Comparison of ENCODE assay signal across 14 mouse cellular contexts in genomic region chr5:134418315-134419074, GRCm38 (mm10). TPM values are rescaled to one million over a fixed set of nuclear protein-coding genes. Genes with fewer than 3 reads are reported as not detected.
A peak's percentile ranks its signal among the peaks of the same experiment; 100 is the strongest.
DNase-seq lines count a peak whose midpoint lies in the region; ATAC-seq and TF ChIP-seq lines count a peak whose summit lies in the region.
"Had no signal": no experiment of that assay in that cellular context is flagged by ENCODE, and none has a peak within 500 bp of the region (broad histone marks: within the 10 kb centered on the region; RNA-seq: fewer than 3 reads in every experiment).

No protein-coding gene starts in this region.

- H3K9ac ChIP-seq in MEL (ENCODE audit: control insufficient read depth, low read depth, low read length, poor library complexity, severe bottlenecking) = no peak overlapping the region
- H3K9ac ChIP-seq in embryonic facial prominence, embryonic 15.5 days = no peak overlapping the region
- H3K9ac ChIP-seq in hindbrain, embryonic 12.5 days = no peak overlapping the region
- H3K9ac ChIP-seq: midbrain, embryonic 12.5 days had no signal

- TF ChIP-seq CTCF in gastrocnemius, adult 2 months (IDR thresholded peaks at IDR 0.05) = no peak
- TF ChIP-seq CTCF in MEL (IDR thresholded peaks at IDR 0.05 in 2 of 3, conservative IDR thresholded peaks at IDR 0.05 in 1 of 3; ENCODE audit: control insufficient read depth in 1 of 3, insufficient read depth in 1 of 3, low read depth in 2 of 3, low read length in 3 of 3, poor library complexity in 1 of 3, severe bottlenecking in 1 of 3) = no peak

- no peaks in the 10 kb centered on the region for H3K79me2 ChIP-seq in MEL (ENCODE audit: control insufficient read depth, insufficient read depth, low read length, poor library complexity)

- no peak overlapping the region for H3K4me3 ChIP-seq in gastrocnemius, adult 2 months
- H3K4me3 ChIP-seq in MEL (ENCODE audit: control insufficient read depth in 1 of 2, insufficient read depth in 1 of 2, low read depth in 2 of 2, low read length in 2 of 2) = no peak overlapping the region
- no peak overlapping the region for H3K4me3 ChIP-seq in embryonic facial prominence, embryonic 15.5 days (replicated peaks)
- no peak overlapping the region for H3K4me3 ChIP-seq in forebrain, embryonic 10.5 days
- no peak overlapping the region for H3K4me3 ChIP-seq in hindbrain, embryonic 12.5 days
- H3K4me3 ChIP-seq: left cerebral cortex, adult 2 months; midbrain, embryonic 12.5 days had no signal

- H3K9me3 ChIP-seq in MEL (replicated peaks; ENCODE audit: insufficient read depth, low read length) = no peaks in the 10 kb centered on the region
- H3K9me3 ChIP-seq in embryonic facial prominence, embryonic 15.5 days (replicated peaks) = no peaks in the 10 kb centered on the region
- H3K9me3 ChIP-seq in forebrain, embryonic 10.5 days = peaks cover 5% of the 10 kb centered on the region; the same call in 1 of the 2 replicates
- H3K9me3 ChIP-seq in hindbrain, embryonic 12.5 days (replicated peaks) = no peaks in the 10 kb centered on the region
- H3K9me3 ChIP-seq: midbrain, embryonic 12.5 days had no signal

- DNase-seq in gastrocnemius, adult 2 months = peak; percentile 68
- DNase-seq in gastrocnemius, adult 8-10 months (ENCODE audit: low spot score in 2 of 2) = no peak
- peak; percentile 61 for DNase-seq in MEL (ENCODE audit: low read depth, low spot score)
- DNase-seq in kidney, postnatal 4 days = peak; percentile 35 to 65
- DNase-seq in forebrain, embryonic 10.5 days (ENCODE audit: extremely low spot score, low spot score) = no peak
- no peak for DNase-seq in c-Kit-positive CD71-positive TER-119-positive erythroid progenitor cells, embryonic 14.5 days (ENCODE audit: low spot score)
- DNase-seq: cerebellum, adult 8-10 months; lung, adult 18-20 months; thymus, adult 18-20 months had no signal

- H3K4me1 ChIP-seq in MEL (ENCODE audit: control insufficient read depth in 1 of 2, insufficient read depth in 2 of 2, low read length in 2 of 2) = no peaks in the 10 kb centered on the region
- H3K4me1 ChIP-seq in embryonic facial prominence, embryonic 15.5 days = peaks cover 27% of the 10 kb centered on the region
- peaks cover 12% of the 10 kb centered on the region for H3K4me1 ChIP-seq in forebrain, embryonic 10.5 days
- peaks cover 5% of the 10 kb centered on the region; the same call in 1 of the 2 replicates for H3K4me1 ChIP-seq in hindbrain, embryonic 12.5 days
- H3K4me1 ChIP-seq: midbrain, embryonic 12.5 days had no signal

- peak overlapping the region; percentile 24; the same call in 1 of the 2 replicates for H3K27ac ChIP-seq in gastrocnemius, adult 2 months
- no peak overlapping the region for H3K27ac ChIP-seq in MEL (ENCODE audit: control insufficient read depth, low read depth, low read length)
- peak overlapping the region; percentile 29 for H3K27ac ChIP-seq in embryonic facial prominence, embryonic 15.5 days (replicated peaks)
- no peak overlapping the region for H3K27ac ChIP-seq in forebrain, embryonic 10.5 days
- H3K27ac ChIP-seq in hindbrain, embryonic 12.5 days = no peak overlapping the region
- H3K27ac ChIP-seq: left cerebral cortex, adult 2 months; midbrain, embryonic 12.5 days had no signal

- TF ChIP-seq POLR2A in MEL (IDR thresholded peaks at IDR 0.05; ENCODE audit: control insufficient read depth in 1 of 2, insufficient read depth in 1 of 2, low read depth in 1 of 2, low read length in 2 of 2, poor library complexity in 1 of 2) = no peak

- TF ChIP-seq RAD21 in MEL (IDR thresholded peaks at IDR 0.05; ENCODE audit: low read depth, low read length) = no peak

- H3K27me3 ChIP-seq in MEL (ENCODE audit: control insufficient read depth in 1 of 2, insufficient read depth in 2 of 2, low read length in 2 of 2) = no peaks in the 10 kb centered on the region
- no peaks in the 10 kb centered on the region for H3K27me3 ChIP-seq in embryonic facial prominence, embryonic 15.5 days
- no peaks in the 10 kb centered on the region for H3K27me3 ChIP-seq in forebrain, embryonic 10.5 days (ENCODE audit: poor library complexity, severe bottlenecking)
- no peaks in the 10 kb centered on the region for H3K27me3 ChIP-seq in hindbrain, embryonic 12.5 days
- H3K27me3 ChIP-seq: midbrain, embryonic 12.5 days had no signal

- peak; percentile 20; the same call in 1 of the 2 replicates for ATAC-seq in embryonic facial prominence, embryonic 15.5 days (ENCODE audit: insufficient number of reproducible peaks, low FRiP score, low TSS enrichment, low read depth)
- ATAC-seq in hindbrain, embryonic 12.5 days (ENCODE audit: low FRiP score) = no peak
- ATAC-seq: forebrain, embryonic 14.5 days had no signal

- H3K4me2 ChIP-seq in embryonic facial prominence, embryonic 15.5 days (replicated peaks) = no peak overlapping the region
- H3K4me2 ChIP-seq in hindbrain, embryonic 12.5 days (replicated peaks) = no peak overlapping the region
- H3K4me2 ChIP-seq: midbrain, embryonic 12.5 days had no signal

- 79% methylated on average over 6 of the region's 6 CpGs for WGBS in embryonic facial prominence, embryonic 15.5 days
- WGBS in forebrain, embryonic 10.5 days = 95% methylated on average over 6 of the region's 6 CpGs
- WGBS in hindbrain, embryonic 12.5 days = 95% methylated on average over 6 of the region's 6 CpGs

- intact Hi-C loops in gastrocnemius, adult 2 months (cut with DNase I) = no loop called here

- TF ChIP-seq EP300 in MEL (IDR thresholded peaks at IDR 0.05; ENCODE audit: low read depth in 1 of 2, low read length in 2 of 2) = no peak

- no peaks in the 10 kb centered on the region for H3K36me3 ChIP-seq in MEL (ENCODE audit: control insufficient read depth in 1 of 2, insufficient read depth in 2 of 2, low read length in 2 of 2)
- peaks cover 49% of the 10 kb centered on the region for H3K36me3 ChIP-seq in embryonic facial prominence, embryonic 15.5 days
- H3K36me3 ChIP-seq in forebrain, embryonic 10.5 days (replicated peaks) = peaks cover 76% of the 10 kb centered on the region
- H3K36me3 ChIP-seq in hindbrain, embryonic 12.5 days = peaks cover 47% of the 10 kb centered on the region

TF ChIP-seq in MEL, 35 proteins besides CTCF, POLR2A, EP300 and RAD21:
- TF ChIP-seq TBP (IDR thresholded peaks at IDR 0.05; ENCODE audit: low read depth, low read length) (peak; percentile 76), ELF1 (IDR thresholded peaks at IDR 0.05; ENCODE audit: low read depth, low read length) (no peak)

RNA-seq across cellular contexts. Expression of gene Gtf2ird1, which starts 38.0 kb away (rescaled TPM):
- total RNA-seq in gastrocnemius, adult 2 months (2021) = 10 to 100 TPM; 14.6 to 21.5 TPM
- 10 to 100 TPM; 13.1 to 15.3 (median 14.8) TPM for total RNA-seq in gastrocnemius, adult 8-10 months (2022)
- total RNA-seq in MEL (2012; rRNA removed) = 15.2 and 17.5 TPM in 2 replicates
- 10 to 100 TPM in 1 of 2 experiments, not detected in 1; 54.7 TPM for polyA plus RNA-seq in MEL (2012; ENCODE audit: insufficient read depth in 1 of 2, insufficient read length in 2 of 2, low read depth in 1 of 2, low replicate concordance in 2 of 2, missing spikeins in 1 of 2)
- 114 and 123 TPM in 2 replicates for polyA plus RNA-seq in embryonic facial prominence, embryonic 15.5 days (2015; fragmentation: Nextera tagmentation; extraction: Ambion mirVana)
- polyA plus RNA-seq in forebrain, embryonic 10.5 days (2016; fragmentation: Nextera tagmentation; extraction: Ambion mirVana) = 92.6 and 98.9 TPM in 2 replicates
- 95.9 and 99.9 TPM in 2 replicates for polyA plus RNA-seq in hindbrain, embryonic 12.5 days (2016; fragmentation: Nextera tagmentation; extraction: Ambion mirVana)

Comparison
In these comparisons a context has a peak if more than half of its experiments do, and no peak if none do; other contexts are left out.
1. DNase-seq: peak in gastrocnemius, adult 2 months (single experiment), MEL (single experiment) and kidney, postnatal 4 days (2 of 2); none in gastrocnemius, adult 8-10 months (0 of 2), forebrain, embryonic 10.5 days (single experiment) and c-Kit-positive CD71-positive TER-119-positive erythroid progenitor cells, embryonic 14.5 days (single experiment).
2. H3K27ac ChIP-seq: peak in gastrocnemius, adult 2 months (single experiment) and embryonic facial prominence, embryonic 15.5 days (single experiment); none in MEL (single experiment), forebrain, embryonic 10.5 days (single experiment) and hindbrain, embryonic 12.5 days (single experiment).